Mouse (Mus musculus): ENCODE measurements around the gene Barhl1. TPM values are rescaled to one million over a fixed set of nuclear protein-coding genes. Genes with fewer than 3 reads are reported as not detected.

Gene Barhl1
- polyA plus RNA-seq, 1 experiment from 2014 or later = not detected

DNA sequence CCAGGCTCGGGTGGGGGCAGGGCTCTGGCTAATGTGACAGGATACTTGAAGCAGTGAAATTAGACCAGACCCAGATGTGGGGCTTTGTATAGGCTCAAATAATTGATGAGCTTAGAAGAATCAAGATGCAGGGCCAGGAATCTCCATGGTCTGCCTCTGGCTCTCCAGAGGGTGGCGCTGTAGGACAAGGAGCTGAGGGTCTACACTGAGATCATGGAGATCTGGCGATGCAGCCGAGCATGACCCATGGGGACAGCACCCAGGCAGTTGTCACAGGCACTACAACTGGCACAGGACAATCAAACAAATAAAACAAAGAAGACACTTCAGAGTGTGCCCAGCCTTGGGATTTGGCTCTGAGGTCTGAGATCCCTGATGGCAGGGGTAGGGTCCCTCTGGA, 7.4 kb upstream of the Barhl1 start:
- 0% methylated on average over 4 of the region's 4 CpGs for WGBS
- H3K27me3 ChIP-seq = peaks cover 74% of the 10 kb centered on the region

DNA sequence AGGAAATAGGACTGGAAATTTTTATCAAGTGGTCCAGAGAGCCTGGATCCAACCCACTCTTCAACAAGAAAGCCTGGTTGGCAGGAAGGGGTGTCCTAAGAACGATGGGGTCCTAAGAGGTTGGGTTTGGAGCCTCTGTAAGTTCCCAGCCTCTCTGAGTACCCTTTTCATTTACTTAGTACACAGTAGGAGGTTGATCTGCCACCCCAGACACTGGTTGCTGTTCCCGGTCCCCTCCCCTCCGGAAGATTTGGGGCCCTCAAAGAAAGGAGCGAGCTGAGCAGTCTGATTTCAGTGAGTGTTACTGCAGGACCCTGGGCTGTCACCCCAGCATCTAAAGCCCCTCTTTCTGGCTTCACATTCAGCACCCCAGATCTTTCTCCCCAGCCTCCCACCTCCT, 2.5 kb upstream of the Barhl1 start:
- no peak overlapping the region for H3K4me3 ChIP-seq
- H3K27ac ChIP-seq = no peak overlapping the region
- no peaks in the 10 kb centered on the region for H3K36me3 ChIP-seq
- H3K27me3 ChIP-seq = peaks cover 97% of the 10 kb centered on the region
- H3K4me1 ChIP-seq = peaks cover 6% of the 10 kb centered on the region
- no peak for ATAC-seq (ENCODE audit: insufficient number of reproducible peaks, insufficient read depth, low FRiP score, low TSS enrichment, low read depth)
- no peak overlapping the region for H3K4me2 ChIP-seq
- no peak overlapping the region for H3K9ac ChIP-seq
- H3K9me3 ChIP-seq = no peaks in the 10 kb centered on the region
- 3% methylated on average over 4 of the region's 4 CpGs for WGBS

More for the DNA sequence above, 7.4 kb upstream of the Barhl1 start:
- Histone ChIP-seq H3K4me2 (no peak overlapping the region), H3K4me1 (no peaks in the 10 kb centered on the region), H3K9ac (no peak overlapping the region), H3K9me3 (no peaks in the 10 kb centered on the region), H3K27ac (no peak overlapping the region), H3K36me3 (no peaks in the 10 kb centered on the region), H3K4me3 (no peak overlapping the region)
- ATAC-seq (ENCODE audit: insufficient number of reproducible peaks, insufficient read depth, low FRiP score, low TSS enrichment, low read depth) = no peak

DNA sequence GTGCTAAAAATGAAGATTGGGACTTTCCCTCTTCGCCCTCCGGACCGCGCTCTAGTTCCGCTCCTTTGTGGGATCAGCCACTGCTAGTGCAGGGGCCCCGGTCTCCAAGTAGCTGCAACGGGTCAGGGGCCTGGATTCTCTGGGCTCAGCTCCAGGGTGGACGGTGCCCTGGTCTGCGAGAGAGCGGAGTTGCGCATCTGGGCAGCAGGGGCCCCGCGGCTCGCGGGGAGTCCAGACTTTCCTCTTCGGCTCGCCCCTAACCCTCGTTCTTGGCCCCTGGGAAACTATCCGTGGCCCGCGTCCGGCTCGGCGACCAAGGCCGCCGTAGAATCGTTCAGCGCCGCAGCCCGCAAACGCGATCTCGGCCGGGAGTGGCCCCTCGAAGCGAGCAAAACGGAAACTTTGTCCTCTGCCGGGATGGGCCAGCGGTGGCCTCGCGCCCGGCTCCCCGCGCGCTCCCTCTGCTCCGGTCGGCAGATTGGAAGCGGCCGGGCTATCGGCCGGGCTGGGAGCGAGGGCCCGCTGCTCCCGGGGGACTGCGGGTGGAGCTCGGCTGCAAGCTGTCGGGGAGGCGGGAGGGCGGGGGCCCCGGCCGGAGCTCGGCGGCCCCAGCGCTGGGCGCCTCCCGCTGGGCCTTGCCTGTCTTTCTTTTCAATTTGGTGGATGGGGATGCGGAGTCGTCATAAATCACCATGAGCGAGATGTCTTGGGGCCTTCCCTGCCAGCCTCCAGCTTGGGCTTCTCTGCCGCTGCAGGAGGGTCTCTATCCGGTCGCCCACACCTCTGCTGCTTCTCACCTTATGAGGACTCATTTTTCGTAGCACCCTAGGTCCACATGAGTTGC, 1.3 kb upstream of the Barhl1 start:
- peaks cover 98% of the 10 kb centered on the region for H3K27me3 ChIP-seq
- no peak for ATAC-seq (ENCODE audit: insufficient number of reproducible peaks, insufficient read depth, low FRiP score, low TSS enrichment, low read depth)
- H3K9me3 ChIP-seq = no peaks in the 10 kb centered on the region
- WGBS = under 1% methylated on average over 70 of the region's 73 CpGs
- peak overlapping the region; percentile 35 for H3K4me2 ChIP-seq
- H3K4me1 ChIP-seq = peaks cover 6% of the 10 kb centered on the region
- H3K27ac ChIP-seq = no peak overlapping the region
- peak overlapping the region; percentile 25 for H3K4me3 ChIP-seq
- no peaks in the 10 kb centered on the region for H3K36me3 ChIP-seq
- H3K9ac ChIP-seq = no peak overlapping the region

DNA sequence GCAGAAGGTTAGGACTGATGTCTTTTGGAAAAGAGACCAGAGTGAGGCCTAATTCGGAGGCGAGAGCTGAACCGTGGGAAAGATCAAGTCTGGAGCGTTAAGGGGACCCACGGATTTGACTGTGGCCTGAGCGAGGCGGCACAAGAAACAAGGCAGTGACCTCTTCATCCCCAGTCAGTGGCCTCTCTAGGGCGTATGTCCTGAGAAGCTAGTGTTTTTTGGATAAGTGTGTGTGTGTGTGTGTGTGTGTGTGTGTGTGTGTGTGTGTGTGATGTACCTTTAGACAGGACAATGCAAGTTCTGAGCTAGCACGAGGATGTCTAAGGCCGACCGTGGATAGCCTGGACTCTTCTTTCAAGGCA, 669 bp upstream of the Barhl1 start:
- 2% methylated on average over 11 of the region's 11 CpGs for WGBS
- Histone ChIP-seq H3K27ac (no peak overlapping the region), H3K4me3 (no peak overlapping the region), H3K9me3 (no peaks in the 10 kb centered on the region), H3K27me3 (peaks cover 98% of the 10 kb centered on the region), H3K36me3 (no peaks in the 10 kb centered on the region), H3K9ac (no peak overlapping the region), H3K4me1 (peaks cover 6% of the 10 kb centered on the region), H3K4me2 (no peak overlapping the region)
- no peak for ATAC-seq (ENCODE audit: insufficient number of reproducible peaks, insufficient read depth, low FRiP score, low TSS enrichment, low read depth)

DNA sequence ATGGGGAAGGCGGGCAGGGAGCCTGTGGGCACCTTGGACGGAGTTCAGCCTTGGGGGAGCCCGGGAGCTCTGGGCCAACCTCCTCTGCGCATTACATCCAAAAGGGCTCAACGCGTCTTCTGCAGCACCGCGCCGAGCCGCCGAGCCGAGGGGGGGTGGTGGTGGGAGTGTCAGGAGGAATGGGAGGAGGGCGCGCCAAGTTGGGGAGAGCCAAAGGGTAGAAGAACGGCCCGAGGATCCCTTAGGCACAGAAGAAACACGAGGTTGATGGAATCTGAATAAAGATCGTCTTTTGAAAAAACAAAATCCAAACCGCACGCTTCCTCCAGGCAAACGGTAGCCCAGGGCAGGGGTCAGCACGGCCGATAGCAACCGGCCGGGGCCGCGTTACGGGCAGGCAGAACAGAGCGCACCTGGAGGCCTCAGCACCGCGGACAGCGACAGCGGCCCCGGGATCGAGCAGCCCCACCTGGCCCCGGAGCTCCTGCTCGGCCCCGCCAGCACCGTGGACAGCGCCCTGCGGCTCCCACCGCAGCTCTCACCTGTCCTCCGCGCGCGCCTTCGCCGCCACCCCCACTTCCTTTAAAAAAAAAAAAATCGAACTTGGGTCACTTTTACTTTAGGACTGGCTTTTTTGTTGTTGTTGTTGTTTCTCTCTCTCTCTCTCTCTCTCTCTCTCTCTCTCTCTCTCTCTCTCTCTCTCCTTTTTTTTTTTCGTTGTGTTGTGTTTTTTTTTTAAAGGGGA, 528 bp downstream of the Barhl1 start:
- H3K9ac ChIP-seq = no peak overlapping the region
- H3K4me3 ChIP-seq = peak overlapping the region; percentile 4; the same call in 1 of the 2 replicates
- no peaks in the 10 kb centered on the region for H3K9me3 ChIP-seq
- WGBS = 1% methylated on average over 50 of the region's 50 CpGs
- H3K4me2 ChIP-seq = peak overlapping the region; percentile 36; the same call in 1 of the 2 replicates
- no peak overlapping the region for H3K27ac ChIP-seq
- peaks cover 12% of the 10 kb centered on the region for H3K4me1 ChIP-seq
- ATAC-seq (ENCODE audit: insufficient number of reproducible peaks, insufficient read depth, low FRiP score, low TSS enrichment, low read depth) = no peak
- H3K27me3 ChIP-seq = peaks cover 98% of the 10 kb centered on the region
- no peaks in the 10 kb centered on the region for H3K36me3 ChIP-seq

DNA sequence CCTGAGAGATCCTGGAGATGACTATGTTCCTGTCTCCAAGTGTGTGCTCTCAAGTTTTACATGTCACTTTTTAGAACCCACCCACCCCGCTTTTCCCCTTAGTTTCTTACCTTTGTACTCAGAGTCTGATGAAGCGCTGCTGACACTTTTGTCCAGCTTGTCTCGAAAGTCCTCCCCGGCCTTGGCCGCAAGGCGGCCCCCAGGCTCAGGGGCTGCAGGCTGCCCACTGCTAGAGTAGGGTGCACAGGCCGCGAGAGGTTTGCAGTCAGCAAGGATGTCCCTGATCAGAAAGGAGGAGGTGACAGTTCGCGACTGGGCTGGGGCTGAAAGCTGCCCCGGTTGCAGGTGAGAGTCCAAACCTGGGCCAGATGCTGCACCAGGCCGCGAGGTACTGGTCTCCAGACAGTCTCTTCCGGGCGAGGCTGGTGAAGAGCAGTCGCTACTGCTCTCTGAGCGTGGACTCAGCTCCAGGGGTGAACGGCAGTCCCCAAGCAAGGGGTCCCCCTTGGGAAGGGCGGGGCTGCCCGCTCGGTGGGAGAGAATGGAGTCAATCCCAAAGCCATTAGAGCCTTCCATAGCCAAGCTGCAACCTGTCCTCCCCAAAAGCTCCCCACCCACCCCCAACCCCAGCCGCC, 1.2 kb downstream of the Barhl1 start:
- H3K9ac ChIP-seq = no peak overlapping the region
- no peaks in the 10 kb centered on the region for H3K9me3 ChIP-seq
- H3K36me3 ChIP-seq = no peaks in the 10 kb centered on the region
- H3K27me3 ChIP-seq = peaks cover 98% of the 10 kb centered on the region
- WGBS = 4% methylated on average over 22 of the region's 22 CpGs
- H3K4me3 ChIP-seq = no peak overlapping the region
- no peak for ATAC-seq (ENCODE audit: insufficient number of reproducible peaks, insufficient read depth, low FRiP score, low TSS enrichment, low read depth)
- H3K27ac ChIP-seq = no peak overlapping the region
- H3K4me2 ChIP-seq = no peak overlapping the region
- peaks cover 12% of the 10 kb centered on the region for H3K4me1 ChIP-seq

DNA sequence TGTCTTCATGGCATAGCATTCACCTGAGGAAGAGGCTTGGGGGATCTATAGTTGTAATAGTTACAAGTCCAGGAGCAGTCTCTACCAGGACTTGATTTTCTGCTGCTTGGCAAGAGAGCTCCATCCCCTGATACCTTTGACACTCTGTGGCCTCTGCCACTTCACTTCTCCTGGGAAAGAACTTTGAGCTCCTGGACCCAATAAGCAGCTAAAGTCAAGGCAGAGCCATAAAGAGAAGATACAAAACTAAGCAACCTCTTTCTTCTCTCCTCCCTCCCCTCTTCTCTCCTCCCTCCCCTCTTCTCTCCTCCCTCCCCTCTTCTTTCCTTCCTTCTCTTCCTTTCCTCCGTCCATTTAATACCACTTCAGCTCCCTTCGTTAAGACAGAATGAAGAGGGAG, 2.3 kb downstream of the Barhl1 start:
- Histone ChIP-seq H3K27me3 (peaks cover 100% of the 10 kb centered on the region), H3K9me3 (no peaks in the 10 kb centered on the region), H3K36me3 (no peaks in the 10 kb centered on the region), H3K4me1 (peaks cover 17% of the 10 kb centered on the region), H3K4me3 (no peak overlapping the region), H3K27ac (no peak overlapping the region), H3K4me2 (no peak overlapping the region), H3K9ac (no peak overlapping the region)
- WGBS = 3% methylated on average over 2 of the region's 2 CpGs
- no peak for ATAC-seq (ENCODE audit: insufficient number of reproducible peaks, insufficient read depth, low FRiP score, low TSS enrichment, low read depth)

DNA sequence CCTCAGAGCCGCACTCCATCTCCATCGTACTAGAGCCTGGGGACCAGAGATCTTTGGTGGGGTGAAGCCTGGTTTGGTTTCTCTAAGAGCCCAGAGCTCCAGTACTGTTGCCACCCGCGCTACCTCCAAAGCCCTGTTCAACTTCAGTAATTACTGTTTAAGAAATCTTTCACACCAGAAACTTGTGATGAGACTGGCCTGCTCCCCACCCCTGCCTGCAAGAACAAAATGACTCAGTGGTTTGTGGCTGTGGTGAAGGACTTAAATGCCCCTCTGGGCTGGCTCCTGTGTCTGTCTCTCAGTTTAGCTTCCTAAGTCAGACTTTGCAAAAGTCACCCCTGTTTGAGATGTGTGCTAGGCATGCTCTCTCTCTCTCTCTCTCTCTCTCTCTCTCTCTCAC, 3.5 kb downstream of the Barhl1 start:
- Histone ChIP-seq H3K27ac (no peak overlapping the region), H3K9me3 (no peaks in the 10 kb centered on the region), H3K36me3 (no peaks in the 10 kb centered on the region), H3K4me3 (no peak overlapping the region), H3K27me3 (peaks cover 100% of the 10 kb centered on the region), H3K4me2 (no peak overlapping the region), H3K4me1 (peaks cover 27% of the 10 kb centered on the region), H3K9ac (no peak overlapping the region)
- 1% methylated on average over 4 of the region's 4 CpGs for WGBS
- ATAC-seq (ENCODE audit: insufficient number of reproducible peaks, insufficient read depth, low FRiP score, low TSS enrichment, low read depth) = no peak

DNA sequence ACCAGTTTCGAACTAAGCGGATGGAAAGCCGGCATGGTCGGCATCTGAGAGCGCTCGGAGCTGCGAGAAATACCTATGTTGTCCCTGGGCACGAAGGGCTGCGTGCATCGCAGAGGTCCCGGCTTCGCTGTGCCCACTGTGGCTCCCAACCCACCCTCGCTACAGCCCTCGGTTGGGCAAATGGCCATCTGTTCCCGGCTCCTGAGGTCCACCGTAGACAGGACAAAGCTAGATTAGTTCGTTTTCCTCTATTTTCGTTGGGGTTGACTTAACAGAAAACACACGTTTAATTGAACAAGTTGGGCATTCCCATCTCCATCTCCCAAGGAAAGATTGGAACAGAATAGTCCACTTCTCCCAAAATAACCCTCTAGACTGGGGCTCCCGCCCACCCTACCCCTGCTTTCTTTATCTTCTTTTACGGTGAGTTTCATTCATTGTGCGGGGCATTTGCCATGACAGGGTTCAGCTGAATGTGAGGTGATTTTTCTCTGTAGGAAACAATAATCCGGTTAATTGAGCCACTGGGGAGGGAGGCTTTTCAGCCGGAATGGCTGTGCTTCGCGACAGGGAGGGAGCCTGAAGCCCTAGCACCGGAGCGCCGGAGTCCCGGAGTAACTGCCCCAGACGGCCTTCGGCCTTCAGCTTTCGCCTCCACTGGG, 4.3 kb downstream of the Barhl1 start:
- Histone ChIP-seq H3K4me3 (no peak overlapping the region), H3K9me3 (no peaks in the 10 kb centered on the region), H3K4me1 (peaks cover 25% of the 10 kb centered on the region), H3K4me2 (no peak overlapping the region), H3K36me3 (no peaks in the 10 kb centered on the region), H3K9ac (no peak overlapping the region), H3K27ac (no peak overlapping the region), H3K27me3 (peaks cover 100% of the 10 kb centered on the region)
- ATAC-seq (ENCODE audit: insufficient number of reproducible peaks, insufficient read depth, low FRiP score, low TSS enrichment, low read depth) = no peak
- WGBS = under 1% methylated on average over 33 of the region's 33 CpGs

DNA sequence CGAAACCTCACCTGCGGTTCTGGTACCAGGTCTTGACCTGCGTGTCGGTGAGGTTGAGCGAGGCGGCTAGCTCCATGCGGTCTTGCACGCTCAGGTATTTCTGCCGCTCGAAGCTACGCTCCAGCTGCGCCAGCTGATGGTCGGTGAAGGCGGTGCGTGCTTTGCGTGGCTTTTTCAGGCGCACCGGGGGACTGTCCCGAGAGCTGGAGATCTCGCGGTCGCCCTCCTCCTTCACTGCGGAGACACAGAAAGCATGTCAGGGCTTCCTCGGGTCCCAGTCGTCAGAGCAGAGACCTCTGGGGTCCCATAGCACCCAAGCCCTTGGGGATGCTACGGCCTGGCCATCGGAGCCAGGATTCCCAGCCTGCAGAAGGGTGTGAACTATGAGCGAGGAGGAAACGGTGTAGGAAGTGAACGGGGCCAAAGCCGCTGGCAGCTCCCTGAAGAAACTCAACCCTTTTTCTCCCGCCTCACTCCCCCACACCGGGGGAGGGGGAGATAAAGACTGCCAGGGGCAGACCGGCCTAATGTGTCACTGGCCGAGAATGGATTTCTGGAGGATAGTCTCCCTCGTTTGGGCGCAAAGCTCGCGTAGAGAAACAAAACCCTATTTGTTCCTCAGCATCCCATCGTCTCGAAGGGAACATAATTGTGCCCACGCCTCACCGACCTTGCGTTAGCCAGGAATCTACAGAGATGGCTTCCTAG, 5.0 kb downstream of the Barhl1 start:
- ATAC-seq (ENCODE audit: insufficient number of reproducible peaks, insufficient read depth, low FRiP score, low TSS enrichment, low read depth) = no peak
- Histone ChIP-seq H3K4me1 (peaks cover 25% of the 10 kb centered on the region), H3K9me3 (no peaks in the 10 kb centered on the region), H3K27ac (no peak overlapping the region), H3K4me3 (peak overlapping the region; percentile 9), H3K9ac (no peak overlapping the region), H3K4me2 (no peak overlapping the region), H3K36me3 (peaks cover 4% of the 10 kb centered on the region), H3K27me3 (peaks cover 100% of the 10 kb centered on the region)
- WGBS = 1% methylated on average over 44 of the region's 44 CpGs

DNA sequence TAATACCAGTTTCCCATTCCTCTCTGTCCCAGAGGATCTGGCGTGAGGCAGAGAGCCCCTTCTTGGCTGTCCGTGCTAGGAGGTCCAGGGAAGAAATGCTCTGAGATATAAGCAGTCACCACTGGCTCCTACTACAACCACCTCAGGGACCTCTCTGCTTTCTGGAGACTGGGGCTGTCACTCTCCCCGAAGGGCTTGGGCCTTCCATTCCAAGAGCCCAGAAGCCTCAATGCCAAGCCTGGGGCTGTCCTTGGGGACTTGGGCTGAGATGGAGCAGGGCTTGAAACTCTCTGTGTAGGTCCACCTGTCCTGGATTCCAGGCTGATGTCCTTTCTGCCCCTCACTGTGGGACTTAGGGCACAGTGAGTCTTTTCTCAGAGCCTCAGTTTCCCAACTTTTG, 5.6 kb downstream of the Barhl1 start:
- Histone ChIP-seq H3K9ac (no peak overlapping the region), H3K36me3 (peaks cover 6% of the 10 kb centered on the region), H3K4me1 (peaks cover 25% of the 10 kb centered on the region), H3K27me3 (peaks cover 100% of the 10 kb centered on the region), H3K4me2 (no peak overlapping the region), H3K9me3 (no peaks in the 10 kb centered on the region), H3K4me3 (no peak overlapping the region), H3K27ac (no peak overlapping the region)
- 1% methylated on average over 3 of the region's 3 CpGs for WGBS
- ATAC-seq (ENCODE audit: insufficient number of reproducible peaks, insufficient read depth, low FRiP score, low TSS enrichment, low read depth) = no peak

All from embryonic facial prominence, embryonic 13.5 days (tissue).